Mouse (Mus musculus) adrenal gland, postnatal 10 days (tissue): ENCODE results near the gene Washc3. TPM values are rescaled to one million over a fixed set of nuclear protein-coding genes. Genes with fewer than 3 reads are reported as not detected.

Source experiments
- DNase-seq: peaks from one replicate; pipeline ENCODE4 v3.0.0; 2021; ENCODE audit warnings: mixed read lengths
- total RNA-seq, 2 experiments: library from RNA; stranded (reverse); gene quantifications; 2 replicates each; pipeline ENCODE4 v1.2.3; 2021

Washc3 gene
- total RNA-seq, 2 experiments from 2014 or later: 51.7 to 51.9 TPM

GRCm38 (mm10) chr10:88252121-88252862, 51.4 kb downstream of the Washc3 start:
- no peak for DNase-seq

GRCm38 (mm10) chr10:88255556-88255955, 54.7 kb downstream of the Washc3 start:
- DNase-seq: no peak

- no peak for DNase-seq
Measured at GRCm38 (mm10) chr10:88260309-88260708, 59.4 kb downstream of the Washc3 start.

GRCm38 (mm10) chr10:88261186-88261585, 60.3 kb downstream of the Washc3 start:
- DNase-seq: no peak

- no peak for DNase-seq
Measured at GRCm38 (mm10) chr10:88263383-88263782, 62.5 kb downstream of the Washc3 start.

GRCm38 (mm10) chr10:88274045-88274444, 73.2 kb downstream of the Washc3 start:
- DNase-seq: no peak

GRCm38 (mm10) chr10:88281699-88282098, 80.8 kb downstream of the Washc3 start:
- no peak for DNase-seq

- no peak for DNase-seq
Measured at GRCm38 (mm10) chr10:88284343-88284990, 83.6 kb downstream of the Washc3 start.

- no peak for DNase-seq
Measured at GRCm38 (mm10) chr10:88287261-88287660, 86.4 kb downstream of the Washc3 start.

GRCm38 (mm10) chr10:88288061-88288460, 87.2 kb downstream of the Washc3 start:
- peak; percentile 18 for DNase-seq

- DNase-seq: peak; percentile 52
Measured at GRCm38 (mm10) chr10:88295091-88295490, 94.2 kb downstream of the Washc3 start.

Other genes starting within 250 kb of the Washc3 start
- gene Pmch, start 110.0 kb upstream of the Washc3 start, total RNA-seq: not detected
- 1 to 10 TPM; 2.9 to 4.4 TPM for gene Parpbp, start 54.2 kb upstream of the Washc3 start, total RNA-seq
- gene Nup37, start 54.1 kb upstream of the Washc3 start, total RNA-seq: 10 to 100 TPM; 13.6 to 18.3 TPM
- 1 to 10 TPM; 5.0 to 6.5 TPM for gene Dram1, start 178.0 kb downstream of the Washc3 start, total RNA-seq
- 10 to 100 TPM; 20.0 to 33.8 TPM for gene Gnptab, start 178.0 kb downstream of the Washc3 start, total RNA-seq